Mouse (Mus musculus) liver, embryonic 12.5 days (tissue): Measurements from ENCODE around the gene Aldh9a1. TPM values are rescaled to one million over a fixed set of nuclear protein-coding genes. Genes with fewer than 3 reads are reported as not detected.

Experiments
- ATAC-seq: fragments of 200-750 bp; cut with Nextera tagmentation; 2 replicates; pipeline ENCODE4 v1.8.0; 2017; ENCODE audit warnings: moderate number of reproducible peaks, mild to moderate bottlenecking, moderate library complexity
- H3K27ac ChIP-seq: fragments of 300-500 bp; sonication (generic); 2 replicates; pipeline ENCODE4 v1.5.1; 2016; ENCODE audit warnings: mild to moderate bottlenecking
- H3K27me3 ChIP-seq: fragments of 300-500 bp; sonication (generic); replicated peaks from 2 replicates; pipeline ENCODE4 v1.6.1; 2016; ENCODE audit warnings: mild to moderate bottlenecking, moderate library complexity
- H3K36me3 ChIP-seq: fragments of 300-500 bp; sonication (generic); 2 replicates; pipeline ENCODE4 v1.6.1; 2016; ENCODE audit warnings: mild to moderate bottlenecking, moderate library complexity
- H3K4me1 ChIP-seq: fragments of 300-500 bp; sonication (generic); 2 replicates; pipeline ENCODE4 v1.6.1; 2016
- H3K4me2 ChIP-seq: fragments of 300-500 bp; sonication (generic); 2 replicates; pipeline ENCODE4 v1.6.1; 2016; ENCODE audit warnings: mild to moderate bottlenecking, moderate library complexity
- H3K4me3 ChIP-seq: fragments of 300-500 bp; sonication (generic); 2 replicates; pipeline ENCODE4 v1.5.1; 2016; ENCODE audit warnings: mild to moderate bottlenecking, moderate library complexity
- H3K9ac ChIP-seq: fragments of 300-500 bp; sonication (generic); 2 replicates; pipeline ENCODE4 v1.6.1; 2016; ENCODE audit warnings: mild to moderate bottlenecking, moderate library complexity
- H3K9me3 ChIP-seq: fragments of 300-500 bp; sonication (generic); replicated peaks from 2 replicates; pipeline ENCODE4 v1.6.1; 2016; ENCODE audit warnings: mild to moderate bottlenecking, moderate library complexity
- WGBS: fragments of 180-500 bp; shearing (Covaris S2); methylation state at CpG from one replicate; pipeline ENCODE4 v1.1.7; 2016; ENCODE audit not compliant: insufficient replicate concordance; 5-methylcytosine and 5-hydroxymethylcytosine counted together
- polyA plus RNA-seq: library from polyadenylated mRNA; unstranded; fragments of >200 nt; fragmentation: Nextera tagmentation; extraction: Ambion mirVana; gene quantifications from 2 replicates; pipeline ENCODE4 v1.2.1, GENCODE M21; 2016

The Aldh9a1 gene
- polyA plus RNA-seq, 1 experiment from 2014 or later = 99.5 TPM

- WGBS = 49% methylated on average over 3 of the region's 3 CpGs
- Histone ChIP-seq H3K4me3 (peak overlapping the region; percentile 74; the same call in 1 of the 2 replicates), H3K4me1 (peaks cover 91% of the 10 kb centered on the region), H3K27me3 (no peaks in the 10 kb centered on the region), H3K36me3 (peaks cover 58% of the 10 kb centered on the region), H3K9me3 (no peaks in the 10 kb centered on the region), H3K27ac (peak overlapping the region; percentile 100), H3K4me2 (peak overlapping the region; percentile 79), H3K9ac (peak overlapping the region; percentile 82)
- no peak for ATAC-seq
These were observed 38.0 kb downstream of the Aldh9a1 start for GRCm38 (mm10) chr1:167387796-167388195.

DNA sequence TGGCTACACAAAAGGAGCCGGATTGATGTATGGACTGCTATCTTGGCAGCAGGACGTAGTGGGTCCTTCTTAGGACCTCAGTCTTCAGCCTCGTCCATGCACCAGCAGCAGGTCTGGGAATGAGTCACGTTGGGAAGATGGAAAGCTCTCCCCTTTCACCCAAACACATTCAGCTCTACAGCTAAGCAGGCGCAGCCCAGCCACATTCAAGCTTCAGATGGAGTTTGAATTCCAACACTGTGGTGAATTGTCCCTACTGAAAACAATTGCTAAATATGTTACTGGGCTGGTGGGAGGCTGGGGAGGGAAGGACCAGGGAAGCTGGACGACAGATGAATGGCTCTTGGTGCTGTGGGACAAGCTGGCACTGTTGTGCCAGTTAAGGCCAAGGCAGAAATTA is 38.8 kb downstream of the Aldh9a1 start:
- Histone ChIP-seq H3K4me3 (peak overlapping the region; percentile 74), H3K36me3 (peaks cover 50% of the 10 kb centered on the region), H3K4me2 (peak overlapping the region; percentile 79), H3K27ac (peak overlapping the region; percentile 100), H3K27me3 (no peaks in the 10 kb centered on the region), H3K9me3 (no peaks in the 10 kb centered on the region), H3K4me1 (peaks cover 84% of the 10 kb centered on the region), H3K9ac (peak overlapping the region; percentile 82; the same call in 1 of the 2 replicates)
- WGBS = 82% methylated on average over 6 of the region's 6 CpGs
- ATAC-seq = no peak

DNA sequence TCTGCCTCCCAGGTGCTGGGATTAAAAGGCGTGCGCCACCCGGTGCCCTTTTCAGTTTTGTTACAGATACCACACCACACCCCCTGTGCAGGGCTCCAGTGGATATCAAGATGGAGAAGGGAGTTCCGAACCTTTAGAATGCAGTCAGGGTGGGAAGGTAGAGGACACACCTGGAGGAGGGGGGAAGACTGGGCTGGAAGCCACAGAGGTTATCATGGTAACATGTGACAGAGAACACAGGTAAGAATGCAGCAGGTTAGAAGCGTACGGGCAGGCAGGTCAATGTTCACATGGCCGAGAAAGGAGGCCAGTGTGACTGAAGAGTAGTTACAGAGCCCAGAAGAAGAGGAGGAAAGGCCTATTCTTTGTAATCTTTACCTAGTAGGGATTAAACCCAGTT is 39.8 kb downstream of the Aldh9a1 start:
- Histone ChIP-seq H3K4me3 (peak overlapping the region; percentile 74), H3K4me2 (peak overlapping the region; percentile 79), H3K27me3 (no peaks in the 10 kb centered on the region), H3K9ac (peak overlapping the region; percentile 82), H3K27ac (peak overlapping the region; percentile 100), H3K4me1 (peaks cover 78% of the 10 kb centered on the region), H3K36me3 (peaks cover 48% of the 10 kb centered on the region), H3K9me3 (no peaks in the 10 kb centered on the region)
- ATAC-seq = no peak
- WGBS = 77% methylated on average over 7 of the region's 7 CpGs

DNA sequence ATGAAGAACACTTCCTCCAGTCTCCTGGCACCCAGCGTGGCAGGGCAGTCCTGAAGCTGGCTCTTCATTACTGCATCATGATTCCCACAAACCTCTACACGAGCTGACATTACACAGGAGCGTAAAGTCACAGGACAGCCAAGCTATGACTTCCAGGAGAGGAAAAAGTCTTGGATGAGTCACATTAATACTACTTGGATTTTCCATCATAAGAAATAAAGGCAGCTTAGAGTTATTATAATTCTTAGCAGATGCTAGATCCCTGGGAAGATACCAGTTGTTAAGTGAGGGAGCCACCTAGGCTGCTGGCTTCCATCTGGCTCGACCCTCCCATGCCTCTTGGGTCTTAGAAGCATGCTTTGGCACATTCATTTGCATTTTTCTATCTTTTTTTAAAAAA is 40.6 kb downstream of the Aldh9a1 start:
- H3K4me3 ChIP-seq = peak overlapping the region; percentile 74
- H3K27ac ChIP-seq = peak overlapping the region; percentile 100
- H3K4me2 ChIP-seq = peak overlapping the region; percentile 79
- WGBS = 80% methylated on average over 4 of the region's 4 CpGs
- H3K4me1 ChIP-seq = peaks cover 72% of the 10 kb centered on the region
- H3K27me3 ChIP-seq = peaks cover 7% of the 10 kb centered on the region; the same call in 1 of the 2 replicates
- H3K36me3 ChIP-seq = peaks cover 48% of the 10 kb centered on the region
- H3K9me3 ChIP-seq = no peaks in the 10 kb centered on the region
- no peak for ATAC-seq
- H3K9ac ChIP-seq = peak overlapping the region; percentile 82

GRCm38 (mm10) chr1:167391241-167391640 is 41.5 kb downstream of the Aldh9a1 start:
- Histone ChIP-seq H3K4me2 (peak overlapping the region; percentile 79), H3K4me1 (peaks cover 64% of the 10 kb centered on the region), H3K4me3 (peak overlapping the region; percentile 74), H3K9me3 (no peaks in the 10 kb centered on the region), H3K36me3 (peaks cover 48% of the 10 kb centered on the region), H3K9ac (peak overlapping the region; percentile 82), H3K27me3 (peaks cover 11% of the 10 kb centered on the region; the same call in 1 of the 2 replicates), H3K27ac (peak overlapping the region; percentile 100)
- ATAC-seq = no peak
- WGBS = 66% methylated on average over 6 of the region's 6 CpGs

DNA sequence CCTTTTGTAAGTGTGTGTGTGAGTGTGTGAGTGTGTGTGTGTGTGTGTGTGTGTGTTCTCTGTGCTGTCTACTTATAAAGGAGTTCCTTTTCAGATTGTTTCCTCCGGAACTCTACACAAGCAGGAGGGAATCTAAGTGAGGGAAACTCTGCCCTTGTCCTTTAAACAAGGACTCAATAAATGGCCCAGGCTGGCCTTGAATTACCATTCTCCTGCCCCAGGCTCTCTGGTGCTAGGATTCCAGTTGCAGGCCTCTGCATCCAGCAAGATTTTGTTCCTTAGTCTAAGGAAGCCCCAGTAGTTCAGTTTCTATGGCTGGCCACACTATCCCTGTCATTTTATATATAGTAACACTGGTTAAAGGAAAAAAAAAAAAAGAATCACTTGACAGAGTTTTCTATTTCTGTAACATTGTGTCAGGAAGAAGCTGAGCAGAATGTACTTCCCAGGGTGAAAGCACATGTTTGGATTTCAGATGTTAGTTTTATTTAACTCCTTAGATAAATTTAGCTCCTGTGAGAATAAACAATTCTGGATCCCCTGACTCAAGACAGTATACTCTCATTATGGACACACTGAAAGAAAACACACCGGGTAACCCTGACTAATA is 42.3 kb downstream of the Aldh9a1 start:
- 34% methylated on average over 2 of the region's 2 CpGs for WGBS
- peaks cover 55% of the 10 kb centered on the region for H3K4me1 ChIP-seq
- H3K9me3 ChIP-seq = no peaks in the 10 kb centered on the region
- H3K4me3 ChIP-seq = peak overlapping the region; percentile 74
- H3K4me2 ChIP-seq = peak overlapping the region; percentile 79
- no peak for ATAC-seq
- peaks cover 40% of the 10 kb centered on the region for H3K36me3 ChIP-seq
- peaks cover 19% of the 10 kb centered on the region; the same call in 1 of the 2 replicates for H3K27me3 ChIP-seq
- H3K9ac ChIP-seq = peak overlapping the region; percentile 82
- peak overlapping the region; percentile 95 for H3K27ac ChIP-seq

DNA sequence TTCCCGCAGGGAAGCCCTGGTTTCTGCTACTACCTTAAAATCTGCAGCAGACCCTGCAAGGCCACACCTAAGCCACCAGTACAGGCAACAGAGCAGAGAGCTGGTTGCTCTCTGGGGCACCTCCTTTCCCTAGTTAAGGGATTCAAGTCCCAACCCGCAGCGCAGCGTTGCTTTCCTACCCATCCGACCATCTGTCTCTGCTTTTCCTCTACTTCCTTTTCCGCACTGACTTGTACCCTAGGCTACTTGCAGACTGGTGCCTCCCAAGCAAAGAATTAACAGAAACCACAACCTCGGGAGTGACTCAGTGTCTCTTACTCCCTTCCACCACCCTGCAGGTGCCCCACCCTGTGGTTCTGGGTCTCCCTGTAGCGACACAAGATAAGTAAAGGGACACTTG is 42.9 kb downstream of the Aldh9a1 start:
- peak; percentile 80 for ATAC-seq
- 2% methylated on average over 8 of the region's 8 CpGs for WGBS
- H3K9ac ChIP-seq = peak overlapping the region; percentile 82

GRCm38 (mm10) chr1:167393281-167393680 is 43.5 kb downstream of the Aldh9a1 start:
- Histone ChIP-seq H3K9ac (peak overlapping the region; percentile 82), H3K27me3 (peaks cover 19% of the 10 kb centered on the region; the same call in 1 of the 2 replicates), H3K36me3 (peaks cover 30% of the 10 kb centered on the region), H3K9me3 (no peaks in the 10 kb centered on the region), H3K27ac (peak overlapping the region; percentile 95), H3K4me2 (peak overlapping the region; percentile 79), H3K4me3 (peak overlapping the region; percentile 74), H3K4me1 (peaks cover 43% of the 10 kb centered on the region)
- WGBS = under 1% methylated on average over 15 of the region's 15 CpGs
- peak; percentile 60 for ATAC-seq

More for the DNA sequence above, 42.9 kb downstream of the Aldh9a1 start:
- peaks cover 49% of the 10 kb centered on the region for H3K4me1 ChIP-seq
- peaks cover 36% of the 10 kb centered on the region for H3K36me3 ChIP-seq
- H3K9me3 ChIP-seq = no peaks in the 10 kb centered on the region
- H3K27ac ChIP-seq = peak overlapping the region; percentile 95
- peak overlapping the region; percentile 79 for H3K4me2 ChIP-seq
- peak overlapping the region; percentile 74 for H3K4me3 ChIP-seq
- H3K27me3 ChIP-seq = peaks cover 19% of the 10 kb centered on the region; the same call in 1 of the 2 replicates

- peak; percentile 91 for ATAC-seq
These were observed 44.1 kb downstream of the Aldh9a1 start, which contains the start of gene Mgst3 for GRCm38 (mm10) chr1:167393683-167394492. Gene Mgst3 (minus strand): TSS chr1:167393841.

GRCm38 (mm10) chr1:167405237-167405636 is 55.4 kb downstream of the Aldh9a1 start:
- Histone ChIP-seq H3K9me3 (no peaks in the 10 kb centered on the region), H3K9ac (no peak overlapping the region), H3K27ac (no peak overlapping the region), H3K4me3 (no peak overlapping the region), H3K36me3 (no peaks in the 10 kb centered on the region), H3K4me2 (no peak overlapping the region), H3K4me1 (no peaks in the 10 kb centered on the region), H3K27me3 (peaks cover 50% of the 10 kb centered on the region)
- ATAC-seq = no peak
- WGBS = 64% methylated on average over 4 of the region's 4 CpGs

More at GRCm38 (mm10) chr1:167393683-167394492, 44.1 kb downstream of the Aldh9a1 start, which contains the start of gene Mgst3:
- 1% methylated on average over 45 of the region's 45 CpGs for WGBS
- Histone ChIP-seq H3K4me1 (peaks cover 37% of the 10 kb centered on the region), H3K27me3 (peaks cover 19% of the 10 kb centered on the region; the same call in 1 of the 2 replicates), H3K9me3 (no peaks in the 10 kb centered on the region), H3K4me2 (peak within 1 kb of the TSS; percentile 79), H3K36me3 (peaks cover 24% of the 10 kb centered on the region), H3K4me3 (peak within 1 kb of the TSS; percentile 74), H3K27ac (peak within 1 kb of the TSS; percentile 95), H3K9ac (peak within 1 kb of the TSS; percentile 82)

GRCm38 (mm10) chr1:167409601-167410000 is 59.8 kb downstream of the Aldh9a1 start:
- ATAC-seq = no peak
- no peaks in the 10 kb centered on the region for H3K36me3 ChIP-seq
- H3K4me1 ChIP-seq = no peaks in the 10 kb centered on the region
- H3K27ac ChIP-seq = no peak overlapping the region
- peaks cover 57% of the 10 kb centered on the region for H3K27me3 ChIP-seq
- H3K9ac ChIP-seq = no peak overlapping the region
- no peak overlapping the region for H3K4me3 ChIP-seq
- no peak overlapping the region for H3K4me2 ChIP-seq
- H3K9me3 ChIP-seq = no peaks in the 10 kb centered on the region
- 59% methylated on average over 4 of the region's 4 CpGs for WGBS
